Mouse (Mus musculus): ENCODE data around the gene Plek. TPM values are rescaled to one million over a fixed set of nuclear protein-coding genes. Genes with fewer than 3 reads are reported as not detected.
A peak's percentile ranks its signal among the peaks of the same experiment; 100 is the strongest.

Plek gene
- total RNA-seq, 2 experiments from 2014 or later: 1.6 to 1.9 TPM

DNA sequence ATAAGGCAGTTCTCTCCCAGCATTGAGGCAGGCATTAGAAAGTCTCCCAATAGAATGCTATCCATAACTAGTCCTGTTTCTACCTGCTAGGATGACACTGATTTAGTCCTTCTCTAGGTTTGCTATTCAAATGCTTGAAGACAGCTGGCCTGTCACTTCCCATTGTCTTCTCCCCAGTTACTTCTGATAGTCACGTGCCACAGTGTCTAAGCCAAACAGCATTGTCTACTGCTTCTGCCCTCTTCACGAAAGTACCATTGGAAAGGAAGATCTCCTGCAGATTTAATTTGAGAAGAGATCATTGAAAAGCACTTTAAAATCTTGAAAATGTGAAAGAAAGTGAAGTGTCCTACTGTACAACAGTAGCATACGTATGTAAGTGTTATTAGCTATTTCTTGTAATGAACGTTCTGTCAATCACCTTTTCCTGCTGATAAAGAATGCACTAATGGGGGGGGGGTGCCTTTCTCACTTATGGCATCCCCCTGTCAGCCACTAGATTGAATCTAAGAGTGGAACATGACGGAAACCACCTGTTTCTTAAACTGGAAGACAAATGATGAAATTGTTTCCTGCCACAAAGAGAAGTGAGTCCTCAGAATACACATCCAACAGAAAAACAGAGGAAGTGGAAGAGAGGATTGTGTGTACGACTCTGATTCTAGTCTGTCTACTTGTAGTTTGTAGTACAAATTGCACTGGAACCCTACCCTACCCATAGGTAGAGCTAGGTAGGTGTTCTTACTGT is 95.9 kb downstream of the Plek start:
- DNase-seq: no peak
- intact Hi-C loops (cut with DNase I; ENCODE audit: low total_unique reads): no loop called here

DNA sequence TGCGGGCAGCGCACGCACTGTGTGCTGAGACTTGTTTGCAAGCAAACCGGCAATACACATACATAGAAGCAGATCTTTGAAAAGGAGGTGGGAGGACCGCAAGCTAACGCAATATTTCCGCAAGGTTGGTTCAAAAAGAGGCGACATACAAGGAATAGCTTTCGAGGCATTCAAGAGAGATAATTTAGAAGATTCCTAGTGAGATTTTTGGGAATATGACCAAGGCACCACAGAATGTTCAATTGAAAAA is 100.5 kb downstream of the Plek start:
- DNase-seq: no peak
- intact Hi-C loops (cut with DNase I; ENCODE audit: low total_unique reads): no loop called here

DNA sequence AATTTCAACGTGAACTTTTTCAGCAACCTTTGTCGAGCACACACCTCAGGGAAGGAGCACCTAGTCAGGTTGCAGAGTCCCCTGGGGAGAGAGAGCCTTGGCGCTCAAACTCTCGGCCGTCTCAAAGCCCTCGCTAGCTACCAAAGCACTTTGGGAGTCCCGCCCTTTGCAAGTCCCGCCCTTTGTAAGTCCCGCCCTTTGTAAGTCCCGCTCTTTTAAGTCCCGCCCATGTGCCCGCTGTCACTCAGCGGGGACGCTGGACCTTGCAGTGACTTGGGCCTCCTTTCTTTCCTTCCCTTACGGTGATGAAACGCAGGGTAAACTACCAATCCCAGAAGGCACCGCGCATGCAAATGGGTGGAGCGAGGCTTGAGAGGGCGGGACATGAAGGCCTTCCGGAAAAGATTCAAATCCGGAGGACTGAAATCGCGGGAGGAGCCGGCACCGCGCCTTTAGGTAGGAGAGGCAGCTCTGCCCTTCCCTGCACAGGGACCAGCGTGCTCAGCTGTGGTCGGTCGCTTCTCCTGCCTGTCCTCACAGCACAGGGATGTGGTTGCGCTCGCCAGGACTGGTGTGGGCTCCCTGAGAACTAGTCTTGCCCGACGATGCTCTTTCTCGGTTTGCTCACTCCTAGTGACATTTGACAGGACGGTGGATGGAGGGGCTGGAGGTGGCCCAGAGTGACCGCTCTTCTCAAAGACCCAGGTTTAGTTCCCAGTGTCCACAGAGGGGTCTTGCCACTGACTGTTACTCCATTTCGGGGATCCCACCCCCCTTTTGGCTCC is 101.0 kb downstream of the Plek start, which contains the start of gene Fbxo48:
TSS of gene Fbxo48 (plus strand) at position 400 of the 785 bp plus-strand sequence.
- peak; percentile 94 for DNase-seq
- intact Hi-C loops (cut with DNase I; ENCODE audit: low total_unique reads): no loop called here

DNA sequence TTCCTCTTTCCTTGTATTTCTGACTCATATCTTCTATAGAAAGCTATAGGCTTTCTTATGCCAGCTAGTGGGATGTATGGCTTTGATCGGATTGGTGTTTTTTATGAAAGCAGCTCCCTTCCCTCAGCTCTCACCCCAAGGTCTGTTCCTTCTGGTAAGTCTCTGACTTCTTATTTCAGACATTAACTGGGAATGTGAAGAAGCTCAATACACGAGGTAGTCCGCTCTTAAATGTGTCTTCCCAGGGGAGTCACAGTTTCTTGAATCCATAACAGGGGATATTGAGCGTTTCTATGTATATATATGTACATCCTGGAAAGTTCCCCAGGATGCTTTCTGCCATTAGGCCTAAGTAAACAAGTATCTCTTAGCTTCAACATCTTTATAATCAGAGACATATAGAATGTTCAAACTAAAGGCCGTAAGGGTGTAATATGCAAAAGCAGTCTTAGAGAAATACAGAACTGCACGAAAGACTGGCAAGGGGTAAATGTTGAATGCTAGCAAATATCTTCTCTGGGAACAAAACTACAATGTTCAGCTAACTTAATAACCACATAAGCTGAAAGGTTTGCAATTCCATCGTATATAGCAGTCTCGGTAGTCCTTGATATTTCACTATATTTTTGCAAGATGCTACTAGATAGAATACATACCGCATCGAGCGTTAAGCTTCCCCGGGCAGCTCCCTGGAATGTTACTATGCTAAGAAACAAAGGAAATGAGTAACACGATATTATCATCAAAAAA is 101.8 kb downstream of the Plek start:
- DNase-seq: no peak
- intact Hi-C loops (cut with DNase I; ENCODE audit: low total_unique reads): no loop called here

DNA sequence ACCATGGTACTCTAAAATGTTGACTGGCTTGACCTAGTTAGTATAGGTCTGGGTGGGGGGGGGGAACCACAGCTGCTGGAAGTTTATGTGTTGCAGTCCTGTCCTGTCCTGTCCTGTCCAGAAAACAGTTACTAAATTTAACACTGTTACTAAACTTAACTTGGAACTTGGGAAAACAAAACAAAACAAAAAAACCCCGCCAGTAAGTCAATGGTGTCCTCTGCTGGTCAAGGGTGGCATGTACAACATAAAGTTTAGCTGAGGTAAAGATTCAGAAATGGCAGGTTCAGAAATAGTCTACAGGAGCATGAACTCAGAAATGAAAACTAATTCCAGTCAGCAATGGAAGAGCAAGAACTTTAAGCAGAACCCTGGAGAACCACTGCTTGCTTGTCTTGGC is 103.4 kb downstream of the Plek start:
- peak; percentile 27 for DNase-seq
- intact Hi-C loops (cut with DNase I; ENCODE audit: low total_unique reads): loop anchor here (2.0 to 10.0 kb wide), 2 partner anchors 184 to 426 kb away; no protein-coding TSS in a partner anchor

DNA sequence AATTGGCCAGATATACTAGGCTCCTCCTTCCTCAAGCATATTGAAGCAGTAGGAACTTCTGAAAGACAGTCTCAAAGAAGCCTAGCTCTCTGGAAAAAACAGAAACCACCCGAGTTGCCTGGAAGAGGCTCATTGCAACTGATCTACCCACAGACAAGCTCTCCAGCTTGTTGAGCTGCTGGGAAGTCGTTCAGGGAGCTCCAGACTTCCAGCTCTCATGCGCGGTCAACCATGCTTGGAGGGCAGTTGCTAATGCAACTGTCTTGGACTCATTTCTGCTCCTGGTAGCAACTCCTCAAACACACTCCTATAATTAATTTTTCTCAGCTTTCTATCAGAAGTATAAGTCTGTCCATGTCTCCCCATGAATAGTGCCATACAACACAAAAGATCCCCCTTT is 109.2 kb downstream of the Plek start:
- DNase-seq: no peak

DNA sequence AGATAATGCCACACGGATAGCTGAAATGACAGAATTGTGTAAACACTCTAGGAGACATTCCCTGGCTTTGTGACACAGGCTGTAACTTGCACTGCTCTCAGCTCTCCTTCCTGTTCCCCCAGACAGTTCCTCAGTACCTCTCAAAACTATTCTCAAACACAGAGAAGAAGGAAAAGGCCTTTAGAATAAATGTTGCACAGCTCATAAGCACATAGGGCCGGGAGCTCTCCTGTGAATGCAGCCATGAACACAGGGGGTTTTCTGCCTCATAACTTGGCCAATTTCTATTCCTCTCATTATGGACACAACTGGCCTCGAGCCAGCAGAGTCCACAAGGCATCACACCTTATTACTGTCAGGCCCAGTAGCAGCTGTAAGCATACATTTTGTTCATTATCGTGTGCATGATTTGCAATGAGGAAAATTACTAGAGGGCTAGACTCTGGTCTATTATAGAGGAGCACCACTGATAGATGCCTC is 110.2 kb downstream of the Plek start:
- intact Hi-C loops (cut with DNase I; ENCODE audit: low total_unique reads): loop anchor here (10.0 kb wide), 1 partner anchor 177 kb away; no protein-coding TSS in a partner anchor
- no peak for DNase-seq

More for the DNA sequence above, 109.2 kb downstream of the Plek start:
- intact Hi-C loops (cut with DNase I; ENCODE audit: low total_unique reads): loop anchor here (10.0 kb wide), 1 partner anchor 178 kb away; no protein-coding TSS in a partner anchor

DNA sequence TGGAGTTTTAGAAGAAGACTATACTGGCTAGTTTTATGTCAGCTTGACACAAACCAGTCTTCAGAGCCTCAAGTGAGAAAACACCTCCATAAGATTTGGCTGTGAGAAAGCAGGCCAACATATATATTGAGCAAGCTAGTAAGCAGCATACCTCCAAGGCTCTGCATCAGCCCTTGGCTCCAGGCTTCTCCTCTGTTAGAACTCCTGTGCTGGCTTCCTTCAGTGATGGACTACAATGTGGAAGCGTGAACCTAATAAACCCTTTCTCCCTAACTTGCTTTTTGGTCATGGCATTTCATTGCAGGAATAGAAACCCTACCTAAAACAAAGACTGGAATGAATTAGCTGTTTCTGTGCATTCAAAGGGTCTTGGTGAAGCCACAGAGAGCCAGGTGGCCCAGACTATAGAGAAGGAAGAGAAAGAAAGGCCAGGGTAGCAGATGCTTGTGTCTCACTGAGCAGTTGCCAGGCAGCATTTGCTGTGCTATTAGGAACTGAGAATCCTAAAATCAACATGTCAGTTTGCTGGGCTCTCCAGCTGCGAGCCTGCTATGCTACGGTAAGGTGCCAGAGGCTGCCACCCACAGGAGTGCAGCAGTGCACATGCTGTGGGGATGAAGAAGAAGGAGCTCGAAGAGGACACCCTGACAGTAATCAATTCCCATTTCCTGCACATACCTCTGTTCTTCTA is 110.9 kb downstream of the Plek start:
- intact Hi-C loops (cut with DNase I; ENCODE audit: low total_unique reads): loop anchor here (10.0 kb wide), 1 partner anchor 176 kb away; no protein-coding TSS in a partner anchor
- no peak for DNase-seq

DNA sequence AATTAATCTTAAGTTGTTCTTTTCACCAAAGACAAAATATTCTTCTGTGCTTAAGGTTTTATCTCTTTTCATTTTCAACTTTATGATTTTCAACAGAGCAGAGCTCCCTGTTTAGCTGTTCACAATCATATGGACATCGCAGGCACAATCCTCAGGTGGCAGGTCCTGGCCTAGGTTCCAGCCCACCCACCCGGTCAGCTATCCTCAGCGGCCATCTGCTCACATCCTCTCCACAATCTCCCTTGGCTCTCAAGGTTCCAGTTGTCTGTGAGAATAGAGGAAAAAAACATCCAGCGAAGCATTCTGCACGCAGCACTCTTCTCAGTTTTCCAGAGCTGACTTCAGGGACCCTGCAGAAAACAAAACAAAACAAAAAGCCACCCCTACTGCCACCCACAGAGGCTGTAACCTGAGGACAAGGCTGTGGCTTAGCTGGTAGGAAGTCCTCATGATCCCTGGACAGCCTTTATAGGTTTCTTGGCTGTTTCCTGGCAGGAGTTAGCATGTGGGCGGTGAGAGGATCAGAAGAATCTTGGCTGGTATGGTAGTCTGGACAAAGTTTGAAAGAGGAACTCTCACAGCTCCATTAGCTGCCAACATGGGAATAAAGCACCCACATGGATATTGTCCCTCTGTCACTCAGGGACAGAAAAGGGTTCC is 116.5 kb downstream of the Plek start:
- DNase-seq: peak; percentile 52
- intact Hi-C loops (cut with DNase I; ENCODE audit: low total_unique reads): no loop called here

DNA sequence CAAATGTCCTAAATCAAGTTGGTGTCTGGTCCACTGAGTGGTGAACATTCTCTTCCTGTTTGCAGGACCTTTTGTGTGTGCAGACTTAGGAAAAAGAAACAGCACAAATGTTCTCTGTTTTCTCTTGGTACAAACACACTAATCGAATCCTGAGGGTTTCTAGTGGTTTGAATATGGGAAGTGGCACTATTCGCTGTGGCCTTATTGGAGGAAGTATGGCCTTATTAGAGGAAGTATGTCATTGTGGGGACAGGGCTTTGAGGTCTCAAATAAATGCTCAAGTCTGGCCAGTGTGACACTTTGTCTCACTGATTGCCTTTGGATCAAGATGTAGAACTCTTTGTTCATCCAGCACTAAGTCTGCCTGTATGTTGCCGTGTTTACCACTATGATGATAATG is 120.0 kb downstream of the Plek start:
- intact Hi-C loops (cut with DNase I; ENCODE audit: low total_unique reads): no loop called here
- DNase-seq: no peak

Other genes with a start within 250 kb of the Plek start
- gene Fbxo48, start 101.0 kb downstream of the Plek start, total RNA-seq (2021): under 1 TPM; 0.16 to 0.42 TPM
- gene Cnrip1, start 795 bp downstream of the Plek start, total RNA-seq (2021): 1 to 10 TPM; 6.9 to 7.7 TPM
- gene Ppp3r1, start 106.9 kb upstream of the Plek start, total RNA-seq (2021): 100 to 1,000 TPM; 164 to 178 TPM
- 1 to 10 TPM; 5.0 to 6.6 TPM for gene Wdr92, start 129.7 kb upstream of the Plek start, total RNA-seq (2021)
- 10 to 100 TPM; 43.3 to 45.4 TPM for gene Pno1, start 159.2 kb upstream of the Plek start, total RNA-seq (2021)
- 10 to 100 TPM; 31.9 to 39.3 TPM for gene C1d, start 205.2 kb upstream of the Plek start, total RNA-seq (2021)

Data from gastrocnemius, postnatal 14 days (tissue).